Mouse (Mus musculus) embryonic facial prominence, embryonic 10.5 days (tissue): Measurements from ENCODE around the gene Rel. TPM values are rescaled to one million over a fixed set of nuclear protein-coding genes. Genes with fewer than 3 reads are reported as not detected.
"Not testable (repeated sequence)": the region's sequence is repeated elsewhere in the genome, so short reads cannot be mapped to it uniquely, and the experiment has no call there.

ENCODE experiments used
- DNase-seq: peaks from one replicate; pipeline ENCODE4 v3.0.0-alpha.2; 2017; ENCODE audit warnings: low spot score
- H3K27ac ChIP-seq: fragments of 300-500 bp; sonication (generic); replicated peaks from 2 replicates; pipeline ENCODE4 v1.5.1; 2016; ENCODE audit warnings: mild to moderate bottlenecking
- H3K27me3 ChIP-seq: fragments of 300-500 bp; sonication (generic); replicated peaks from 2 replicates; pipeline ENCODE4 v1.6.1; 2016; ENCODE audit warnings: low read depth, mild to moderate bottlenecking; ENCODE audit not compliant: poor library complexity, severe bottlenecking
- H3K36me3 ChIP-seq: fragments of 300-500 bp; sonication (generic); replicated peaks from 2 replicates; pipeline ENCODE4 v1.6.1; 2016; ENCODE audit warnings: mild to moderate bottlenecking, moderate library complexity
- H3K4me1 ChIP-seq: fragments of 300-500 bp; sonication (generic); 2 replicates; pipeline ENCODE4 v1.6.1; 2016
- H3K4me3 ChIP-seq: fragments of 300-500 bp; sonication (generic); 2 replicates; pipeline ENCODE4 v1.5.1; 2016; ENCODE audit warnings: mild to moderate bottlenecking, moderate library complexity
- H3K9me3 ChIP-seq: fragments of 300-500 bp; sonication (generic); 2 replicates; pipeline ENCODE4 v1.6.1; 2016; ENCODE audit warnings: mild to moderate bottlenecking
- WGBS: fragments of 180-500 bp; shearing (Covaris S2); methylation state at CpG from one replicate; pipeline ENCODE4 v1.1.7; 2016; 5-methylcytosine and 5-hydroxymethylcytosine counted together
- polyA plus RNA-seq: library from polyadenylated mRNA; unstranded; fragments of >200 nt; fragmentation: Nextera tagmentation; extraction: Ambion mirVana; gene quantifications from 2 replicates; pipeline ENCODE4 v1.2.1, GENCODE M21; 2016

Gene Rel
- 0.79 and 0.91 TPM in 2 replicates for polyA plus RNA-seq

GRCm38 (mm10) chr11:23770760-23771506 is at the start of gene Rel:
TSS of gene Rel (minus strand) at chr11:23770970.
- under 1% methylated on average over 87 of the region's 88 CpGs for WGBS
- H3K4me3 ChIP-seq = peak within 1 kb of the TSS; percentile 82
- H3K4me1 ChIP-seq = peaks cover 12% of the 10 kb centered on the region; the same call in 1 of the 2 replicates

GRCm38 (mm10) chr11:23818745-23819144 is 48.0 kb upstream of the Rel start:
- no peaks in the 10 kb centered on the region; the same call in 1 of the 2 replicates for H3K9me3 ChIP-seq
- no peak for DNase-seq
- WGBS = 82% methylated on average over 1 of the region's 1 CpGs
- H3K4me1 ChIP-seq = no peaks in the 10 kb centered on the region
- no peaks in the 10 kb centered on the region for H3K27me3 ChIP-seq
- no peak overlapping the region for H3K27ac ChIP-seq
- no peak overlapping the region for H3K4me3 ChIP-seq
- H3K36me3 ChIP-seq = no peaks in the 10 kb centered on the region

More at GRCm38 (mm10) chr11:23770760-23771506, at the start of gene Rel:
- H3K9me3 ChIP-seq = no peaks in the 10 kb centered on the region
- DNase-seq = peak; percentile 92
- H3K36me3 ChIP-seq = no peaks in the 10 kb centered on the region
- peaks cover 36% of the 10 kb centered on the region for H3K27me3 ChIP-seq
- peak within 1 kb of the TSS; percentile 93 for H3K27ac ChIP-seq

- Histone ChIP-seq H3K27ac (no peak overlapping the region), H3K4me1 (no peaks in the 10 kb centered on the region), H3K36me3 (no peaks in the 10 kb centered on the region), H3K4me3 (no peak overlapping the region), H3K27me3 (no peaks in the 10 kb centered on the region), H3K9me3 (no peaks in the 10 kb centered on the region)
- no peak for DNase-seq
- WGBS = 66% methylated on average over 2 of the region's 2 CpGs
These were observed 40.0 kb upstream of the Rel start for GRCm38 (mm10) chr11:23810741-23811140.

- H3K27ac ChIP-seq = no peak overlapping the region
- H3K9me3 ChIP-seq = no peaks in the 10 kb centered on the region
- WGBS = 62% methylated on average over 3 of the region's 3 CpGs
- no peak for DNase-seq
- H3K4me3 ChIP-seq = no peak overlapping the region
- no peaks in the 10 kb centered on the region for H3K36me3 ChIP-seq
- H3K4me1 ChIP-seq = no peaks in the 10 kb centered on the region
- H3K27me3 ChIP-seq = no peaks in the 10 kb centered on the region
These were observed 34.9 kb upstream of the Rel start for GRCm38 (mm10) chr11:23805716-23806115.

- Histone ChIP-seq H3K4me3 (no peak overlapping the region), H3K27ac (no peak overlapping the region), H3K27me3 (no peaks in the 10 kb centered on the region), H3K9me3 (no peaks in the 10 kb centered on the region), H3K36me3 (no peaks in the 10 kb centered on the region), H3K4me1 (no peaks in the 10 kb centered on the region)
- DNase-seq = no peak
- WGBS = 85% methylated on average over 7 of the region's 7 CpGs
These were observed 32.4 kb upstream of the Rel start for GRCm38 (mm10) chr11:23803136-23803535.

GRCm38 (mm10) chr11:23802256-23802655 is 31.5 kb upstream of the Rel start:
- Histone ChIP-seq H3K4me3 (no peak overlapping the region), H3K27me3 (no peaks in the 10 kb centered on the region), H3K27ac (no peak overlapping the region), H3K4me1 (no peaks in the 10 kb centered on the region), H3K9me3 (no peaks in the 10 kb centered on the region), H3K36me3 (no peaks in the 10 kb centered on the region)
- WGBS = 88% methylated on average over 1 of the region's 1 CpGs
- DNase-seq = no peak

- H3K27me3 ChIP-seq = no peaks in the 10 kb centered on the region
- no peak overlapping the region for H3K27ac ChIP-seq
- DNase-seq = no peak
- H3K36me3 ChIP-seq = no peaks in the 10 kb centered on the region
- WGBS = 79% methylated on average over 7 of the region's 7 CpGs
- H3K4me3 ChIP-seq = no peak overlapping the region
- H3K4me1 ChIP-seq = no peaks in the 10 kb centered on the region
- no peaks in the 10 kb centered on the region for H3K9me3 ChIP-seq
These were observed 31.1 kb upstream of the Rel start for GRCm38 (mm10) chr11:23801851-23802250.

GRCm38 (mm10) chr11:23783677-23784076 is 12.9 kb upstream of the Rel start:
- not testable (repeated sequence) for H3K4me3 ChIP-seq, H3K9me3 ChIP-seq, H3K4me1 ChIP-seq, H3K36me3 ChIP-seq, H3K27me3 ChIP-seq, DNase-seq, H3K27ac ChIP-seq
- WGBS = 90% methylated on average over 5 of the region's 5 CpGs

- H3K27me3 ChIP-seq = no peaks in the 10 kb centered on the region
- no peak for DNase-seq
- no peaks in the 10 kb centered on the region for H3K36me3 ChIP-seq
- H3K4me1 ChIP-seq = no peaks in the 10 kb centered on the region
- 85% methylated on average over 5 of the region's 5 CpGs for WGBS
- H3K4me3 ChIP-seq = no peak overlapping the region
- no peak overlapping the region for H3K27ac ChIP-seq
- H3K9me3 ChIP-seq = no peaks in the 10 kb centered on the region
These were observed 12.3 kb upstream of the Rel start for GRCm38 (mm10) chr11:23783085-23783484.

GRCm38 (mm10) chr11:23782038-23782437 is 11.3 kb upstream of the Rel start:
- no peak overlapping the region for H3K4me3 ChIP-seq
- no peaks in the 10 kb centered on the region for H3K9me3 ChIP-seq
- H3K27ac ChIP-seq = no peak overlapping the region
- no peaks in the 10 kb centered on the region for H3K36me3 ChIP-seq
- H3K4me1 ChIP-seq = no peaks in the 10 kb centered on the region
- 76% methylated on average over 3 of the region's 3 CpGs for WGBS
- no peaks in the 10 kb centered on the region for H3K27me3 ChIP-seq
- DNase-seq = no peak

GRCm38 (mm10) chr11:23778787-23779201 is 8.0 kb upstream of the Rel start:
- Histone ChIP-seq H3K27ac (no peak overlapping the region), H3K36me3 (no peaks in the 10 kb centered on the region), H3K4me1 (no peaks in the 10 kb centered on the region), H3K4me3 (no peak overlapping the region), H3K27me3 (0 out of 2 replicates have a peak, but pooled peaks cover 4% of the 10 kb centered on the region), H3K9me3 (no peaks in the 10 kb centered on the region)
- DNase-seq = no peak
- 87% methylated on average over 8 of the region's 8 CpGs for WGBS

GRCm38 (mm10) chr11:23772471-23772870 is 1.7 kb upstream of the Rel start:
- Histone ChIP-seq H3K9me3 (no peaks in the 10 kb centered on the region), H3K4me3 (no peak overlapping the region), H3K27me3 (peaks cover 36% of the 10 kb centered on the region), H3K4me1 (peaks cover 12% of the 10 kb centered on the region; the same call in 1 of the 2 replicates), H3K27ac (no peak overlapping the region), H3K36me3 (no peaks in the 10 kb centered on the region)
- 33% methylated on average over 1 of the region's 1 CpGs for WGBS
- DNase-seq = no peak

GRCm38 (mm10) chr11:23771507-23772097 is 832 bp upstream of the Rel start:
- WGBS = 5% methylated on average over 21 of the region's 21 CpGs
- no peaks in the 10 kb centered on the region for H3K36me3 ChIP-seq
- no peak for DNase-seq

More at GRCm38 (mm10) chr11:23771507-23772097, 832 bp upstream of the Rel start:
- Histone ChIP-seq H3K4me1 (peaks cover 12% of the 10 kb centered on the region; the same call in 1 of the 2 replicates), H3K27me3 (peaks cover 36% of the 10 kb centered on the region), H3K9me3 (no peaks in the 10 kb centered on the region), H3K27ac (peak overlapping the region; percentile 93), H3K4me3 (peak overlapping the region; percentile 82)
